Mouse (Mus musculus): ENCODE measurements around the gene Slc9a4. TPM values are rescaled to one million over a fixed set of nuclear protein-coding genes. Genes with fewer than 3 reads are reported as not detected.
"Not testable (repeated sequence)": the region's sequence is repeated elsewhere in the genome, so short reads cannot be mapped to it uniquely, and the experiment has no call there.

Slc9a4 gene
- polyA plus RNA-seq, 1 experiment from 2014 or later: 0.05 TPM

GRCm38 (mm10) chr1:40657035-40657434, 77.2 kb downstream of the Slc9a4 start:
- ATAC-seq (ENCODE audit: low FRiP score): no peak
- 88% methylated on average over 4 of the region's 4 CpGs for WGBS
- H3K27ac ChIP-seq: no peak overlapping the region

DNA sequence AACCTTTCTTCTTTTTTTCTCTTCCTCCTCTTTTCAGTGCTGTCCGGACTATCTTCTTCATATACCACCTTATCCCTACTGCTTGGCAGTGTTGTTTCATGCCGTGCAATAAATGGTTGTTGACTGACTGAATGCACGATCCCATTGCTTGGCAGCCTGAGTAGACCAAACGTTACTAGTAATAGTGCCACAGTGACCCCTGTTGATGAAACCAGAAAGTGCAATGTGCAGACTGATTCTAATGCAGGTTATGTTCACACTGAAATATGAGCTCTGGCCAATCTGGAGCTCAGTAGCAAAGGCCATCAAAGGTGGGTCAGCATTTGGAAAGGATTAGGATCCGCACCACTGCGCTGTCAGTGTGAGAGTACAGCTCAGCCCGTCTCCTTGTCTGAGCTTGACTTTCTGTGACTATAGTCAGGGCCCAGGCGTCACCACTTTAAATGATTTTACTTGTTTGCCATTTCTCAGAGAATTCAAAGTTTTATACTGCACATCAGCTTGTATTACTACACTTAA, 78.2 kb downstream of the Slc9a4 start:
- 57% methylated on average over 8 of the region's 8 CpGs for WGBS
- H3K27ac ChIP-seq: no peak overlapping the region
- H3K36me3 ChIP-seq: no peaks in the 10 kb centered on the region
- H3K9me3 ChIP-seq: no peaks in the 10 kb centered on the region
- H3K27me3 ChIP-seq: no peaks in the 10 kb centered on the region
- H3K4me2 ChIP-seq: no peak overlapping the region
- no peaks in the 10 kb centered on the region for H3K4me1 ChIP-seq (replicated peaks)
- no peak overlapping the region for H3K4me3 ChIP-seq
- no peak overlapping the region for H3K9ac ChIP-seq
- no peak for ATAC-seq (ENCODE audit: low FRiP score)

More at GRCm38 (mm10) chr1:40657035-40657434, 77.2 kb downstream of the Slc9a4 start:
- no peaks in the 10 kb centered on the region for H3K27me3 ChIP-seq
- no peaks in the 10 kb centered on the region for H3K4me1 ChIP-seq (replicated peaks)
- H3K4me3 ChIP-seq: no peak overlapping the region
- no peaks in the 10 kb centered on the region for H3K9me3 ChIP-seq
- H3K9ac ChIP-seq: no peak overlapping the region
- no peak overlapping the region for H3K4me2 ChIP-seq
- H3K36me3 ChIP-seq: no peaks in the 10 kb centered on the region

GRCm38 (mm10) chr1:40659017-40659416, 79.1 kb downstream of the Slc9a4 start:
- Histone ChIP-seq H3K4me2 (no peak overlapping the region), H3K27me3 (no peaks in the 10 kb centered on the region), H3K9ac (no peak overlapping the region), H3K4me3 (no peak overlapping the region), H3K9me3 (no peaks in the 10 kb centered on the region), H3K27ac (no peak overlapping the region), H3K36me3 (no peaks in the 10 kb centered on the region), H3K4me1 (replicated peaks) (no peaks in the 10 kb centered on the region)
- 79% methylated on average over 12 of the region's 12 CpGs for WGBS
- no peak for ATAC-seq (ENCODE audit: low FRiP score)

DNA sequence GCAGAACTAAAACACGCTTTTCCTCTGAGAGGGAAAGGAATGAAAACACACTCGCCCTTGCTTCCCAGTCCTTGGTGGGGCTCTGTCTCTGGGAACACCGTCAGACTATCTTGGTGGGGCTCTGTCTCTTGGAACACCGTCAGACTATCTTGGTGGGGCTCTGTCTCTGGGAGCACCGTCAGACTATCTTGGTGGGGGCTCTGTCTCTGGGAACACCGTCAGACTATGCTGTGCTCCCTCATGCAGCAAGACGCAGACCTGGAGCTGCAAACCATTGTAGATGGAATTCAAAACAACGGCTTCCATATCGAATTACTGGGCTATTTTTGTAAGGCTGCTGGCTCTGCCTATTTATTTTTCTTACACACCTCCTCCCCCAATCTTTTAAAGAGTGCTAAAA, 79.6 kb downstream of the Slc9a4 start:
- WGBS: 79% methylated on average over 9 of the region's 9 CpGs
- no peak for ATAC-seq (ENCODE audit: low FRiP score)
- H3K27ac ChIP-seq: no peak overlapping the region

DNA sequence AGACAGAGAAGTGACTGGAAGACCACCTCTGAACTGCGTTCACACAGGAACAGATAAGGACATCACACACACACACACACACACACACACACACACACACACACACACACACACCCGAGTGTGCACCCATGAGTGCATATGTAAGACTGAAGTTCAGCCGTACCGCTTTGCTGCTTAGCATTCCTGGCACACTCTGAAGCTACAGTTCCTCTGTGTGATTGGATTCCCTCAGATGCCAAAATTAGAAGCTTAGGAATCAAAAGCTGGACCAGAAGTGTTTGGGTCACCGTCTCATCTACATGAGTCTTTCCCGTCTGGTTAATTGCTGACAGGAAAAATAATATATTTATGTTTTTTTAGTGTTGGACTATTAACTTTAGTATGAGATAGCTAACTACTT, 81.0 kb downstream of the Slc9a4 start:
- 87% methylated on average over 6 of the region's 6 CpGs for WGBS

More for the DNA sequence above, 79.6 kb downstream of the Slc9a4 start:
- Histone ChIP-seq H3K36me3 (no peaks in the 10 kb centered on the region), H3K4me1 (replicated peaks) (no peaks in the 10 kb centered on the region), H3K9ac (no peak overlapping the region), H3K9me3 (no peaks in the 10 kb centered on the region), H3K27me3 (no peaks in the 10 kb centered on the region), H3K4me3 (no peak overlapping the region), H3K4me2 (no peak overlapping the region)

DNA sequence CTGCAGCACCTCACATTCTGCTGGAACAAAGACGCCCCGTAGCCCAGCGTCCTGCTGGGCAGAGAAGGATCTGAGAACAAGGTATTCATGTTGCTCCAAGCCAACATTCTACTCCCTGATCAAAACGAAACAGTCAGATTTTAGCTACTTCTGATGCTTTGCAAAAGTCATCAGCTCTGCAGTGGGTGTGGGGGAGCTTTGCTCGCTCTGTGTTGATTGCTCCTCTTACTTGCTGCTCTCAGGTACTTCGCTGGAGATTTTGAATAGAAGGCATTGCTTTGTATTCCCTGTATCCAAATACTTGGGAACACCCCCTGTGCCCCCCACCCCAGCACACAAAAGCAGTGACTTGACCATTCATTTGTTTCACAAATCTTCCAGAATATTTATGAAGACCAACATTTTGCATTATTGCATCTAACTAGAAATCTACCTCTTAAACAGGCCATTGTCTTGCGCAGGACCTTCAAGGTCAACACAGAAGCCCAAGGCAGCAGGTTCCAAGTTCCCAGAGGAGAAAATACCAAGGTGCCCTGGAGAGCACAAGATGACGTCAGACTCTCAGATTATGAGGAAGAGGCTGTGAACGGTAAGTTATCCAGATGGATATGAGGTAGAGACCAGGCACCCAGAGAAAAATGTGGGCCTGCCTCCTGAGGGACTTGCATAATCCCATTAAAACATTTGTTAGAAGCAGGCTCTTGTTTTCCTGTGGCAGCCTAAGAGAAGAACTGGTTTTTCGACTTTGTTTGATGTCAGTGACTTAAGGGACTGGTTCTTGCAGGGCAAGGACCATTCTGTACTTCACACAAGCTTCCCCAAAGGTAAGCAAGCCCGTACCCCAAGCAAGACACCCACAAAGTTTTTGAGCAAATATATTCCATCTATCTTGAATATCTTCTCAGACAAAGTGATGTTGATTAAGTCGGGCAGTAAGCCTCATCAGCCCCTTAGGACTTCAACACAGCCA, 85.8 kb downstream of the Slc9a4 start:
- Histone ChIP-seq H3K4me3 (no peak overlapping the region), H3K36me3 (no peaks in the 10 kb centered on the region), H3K9me3 (no peaks in the 10 kb centered on the region), H3K27me3 (0 out of 2 replicates have a peak, but pooled peaks cover 4% of the 10 kb centered on the region), H3K4me1 (replicated peaks) (no peaks in the 10 kb centered on the region), H3K27ac (no peak overlapping the region), H3K9ac (no peak overlapping the region), H3K4me2 (no peak overlapping the region)
- ATAC-seq (ENCODE audit: low FRiP score): no peak
- 44% methylated on average over 12 of the region's 12 CpGs for WGBS

More for the DNA sequence above, 81.0 kb downstream of the Slc9a4 start:
- Histone ChIP-seq H3K9ac (no peak overlapping the region), H3K36me3 (no peaks in the 10 kb centered on the region), H3K9me3 (no peaks in the 10 kb centered on the region), H3K27ac (no peak overlapping the region), H3K4me3 (no peak overlapping the region), H3K4me1 (replicated peaks) (no peaks in the 10 kb centered on the region), H3K27me3 (0 out of 2 replicates have a peak, but pooled peaks cover 4% of the 10 kb centered on the region), H3K4me2 (no peak overlapping the region)
- ATAC-seq (ENCODE audit: low FRiP score): no peak

DNA sequence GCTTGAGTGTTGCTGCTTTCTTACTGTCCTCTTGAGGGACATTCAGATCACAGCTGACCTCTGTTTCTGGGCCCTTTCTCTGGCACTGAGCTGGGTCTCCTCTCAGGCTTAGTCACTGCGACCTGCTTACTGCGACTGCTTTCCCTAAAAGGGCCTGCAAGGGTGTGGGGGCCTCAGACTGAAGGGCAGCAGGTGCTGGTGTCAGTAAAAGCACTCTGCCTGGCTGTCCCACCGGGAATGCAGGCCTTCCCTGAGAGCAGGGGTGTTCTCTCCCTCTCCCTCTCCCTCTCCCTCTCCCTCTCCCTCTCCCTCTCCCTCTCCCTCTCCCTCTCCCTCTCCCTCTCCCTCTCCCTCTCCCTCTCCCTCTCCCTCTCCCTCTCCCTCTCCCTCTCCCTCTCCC, 87.6 kb downstream of the Slc9a4 start:
- not testable (repeated sequence) for H3K9ac ChIP-seq; H3K27me3 ChIP-seq; H3K36me3 ChIP-seq; H3K4me1 ChIP-seq (replicated peaks); H3K27ac ChIP-seq; H3K4me3 ChIP-seq; ATAC-seq (ENCODE audit: low FRiP score); H3K9me3 ChIP-seq; H3K4me2 ChIP-seq
- 16% methylated on average over 3 of the region's 3 CpGs for WGBS

DNA sequence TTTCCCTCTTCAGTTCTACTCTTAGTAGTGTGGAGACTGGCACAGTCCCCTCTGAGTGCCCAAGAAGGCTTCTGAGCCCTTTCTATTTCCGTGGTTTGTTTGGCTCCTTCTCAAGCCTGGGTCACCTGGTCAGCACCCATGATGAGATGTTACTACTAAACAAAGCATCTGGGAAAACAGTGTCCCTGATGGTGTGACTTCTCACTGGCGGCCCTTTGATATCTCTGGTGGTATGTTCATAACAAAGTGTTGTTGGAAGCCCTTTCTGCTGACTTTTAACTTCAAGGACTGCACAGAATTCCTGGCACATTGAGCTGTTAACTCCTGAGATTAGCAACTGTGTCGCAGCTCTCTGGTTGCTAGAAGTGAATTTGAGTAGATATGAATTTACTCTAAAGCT, 90.1 kb downstream of the Slc9a4 start:
- Histone ChIP-seq H3K27ac (no peak overlapping the region), H3K4me3 (no peak overlapping the region), H3K36me3 (no peaks in the 10 kb centered on the region), H3K27me3 (0 out of 2 replicates have a peak, but pooled peaks cover 2% of the 10 kb centered on the region), H3K9ac (no peak overlapping the region), H3K9me3 (no peaks in the 10 kb centered on the region), H3K4me1 (replicated peaks) (no peaks in the 10 kb centered on the region), H3K4me2 (no peak overlapping the region)
- WGBS: 85% methylated on average over 3 of the region's 3 CpGs
- no peak for ATAC-seq (ENCODE audit: low FRiP score)

GRCm38 (mm10) chr1:40671490-40671889, 91.6 kb downstream of the Slc9a4 start:
- Histone ChIP-seq H3K27ac (no peak overlapping the region), H3K4me2 (no peak overlapping the region), H3K4me3 (no peak overlapping the region), H3K4me1 (replicated peaks) (no peaks in the 10 kb centered on the region), H3K9me3 (no peaks in the 10 kb centered on the region), H3K27me3 (no peaks in the 10 kb centered on the region), H3K9ac (no peak overlapping the region), H3K36me3 (no peaks in the 10 kb centered on the region)
- ATAC-seq (ENCODE audit: low FRiP score): no peak
- WGBS: 98% methylated on average over 4 of the region's 4 CpGs

- H3K27me3 ChIP-seq: peaks cover 50% of the 10 kb centered on the region
- no peaks in the 10 kb centered on the region for H3K9me3 ChIP-seq
- no peaks in the 10 kb centered on the region for H3K36me3 ChIP-seq
- H3K4me2 ChIP-seq: no peak overlapping the region
- H3K4me1 ChIP-seq (replicated peaks): peaks cover 21% of the 10 kb centered on the region
- H3K27ac ChIP-seq: no peak overlapping the region
- H3K4me3 ChIP-seq: no peak overlapping the region
- WGBS: 42% methylated on average over 5 of the region's 5 CpGs
- no peak for ATAC-seq (ENCODE audit: low FRiP score)
- no peak overlapping the region for H3K9ac ChIP-seq
These were observed 97.4 kb downstream of the Slc9a4 start for GRCm38 (mm10) chr1:40677306-40677705.

All from hindbrain, embryonic 13.5 days (tissue).